Mouse (Mus musculus): ENCODE measurements around the gene Mtmr1.

GRCm38 (mm10) chrX:71376781-71377180, 12.2 kb downstream of the Mtmr1 start:
- no peak for TF ChIP-seq CTCF (conservative IDR thresholded peaks at IDR 0.05; ENCODE audit: low read length)
- TF ChIP-seq NANOG (IDR thresholded peaks at IDR 0.05; ENCODE audit: borderline replicate concordance, low read length): no peak
- TF ChIP-seq POU5F1 (IDR thresholded peaks at IDR 0.05; ENCODE audit: borderline replicate concordance, low read length): no peak

Data from E14TG2a.4 (cell line).